Mouse (Mus musculus) heart, embryonic 15.5 days (tissue): ENCODE measurements around the gene Arih1. TPM values are rescaled to one million over a fixed set of nuclear protein-coding genes. Genes with fewer than 3 reads are reported as not detected.

Source experiments
- ATAC-seq: fragments of 200-750 bp; cut with Nextera tagmentation; replicated peaks from 2 replicates; pipeline ENCODE4 v1.8.0; 2017; ENCODE audit warnings: low read depth, moderate TSS enrichment; ENCODE audit not compliant: insufficient number of reproducible peaks, insufficient read depth, low FRiP score
- H3K27ac ChIP-seq: fragments of 300-500 bp; sonication (generic); 2 replicates; pipeline ENCODE4 v1.5.1; 2015; ENCODE audit warnings: mild to moderate bottlenecking, inconsistent platforms
- H3K27me3 ChIP-seq: fragments of 300-500 bp; sonication (generic); 2 replicates; pipeline ENCODE4 v1.6.1; 2015; ENCODE audit warnings: inconsistent platforms
- H3K36me3 ChIP-seq: fragments of 300-500 bp; sonication (generic); 2 replicates; pipeline ENCODE4 v1.6.1; 2015; ENCODE audit warnings: mild to moderate bottlenecking, inconsistent platforms
- H3K4me1 ChIP-seq: fragments of 300-500 bp; sonication (generic); replicated peaks from 2 replicates; pipeline ENCODE4 v1.6.1; 2015; ENCODE audit warnings: inconsistent platforms
- H3K4me2 ChIP-seq: fragments of 300-500 bp; sonication (generic); 2 replicates; pipeline ENCODE4 v1.6.1; 2015; ENCODE audit warnings: inconsistent platforms, mild to moderate bottlenecking, moderate library complexity
- H3K4me3 ChIP-seq: fragments of 300-500 bp; sonication (generic); 2 replicates; pipeline ENCODE4 v1.5.1; 2015; ENCODE audit warnings: mild to moderate bottlenecking, inconsistent platforms
- H3K9ac ChIP-seq: fragments of 300-500 bp; sonication (generic); 2 replicates; pipeline ENCODE4 v1.6.1; 2015; ENCODE audit warnings: mild to moderate bottlenecking, inconsistent platforms
- H3K9me3 ChIP-seq: fragments of 300-500 bp; sonication (generic); replicated peaks from 2 replicates; pipeline ENCODE4 v1.6.1; 2016; ENCODE audit warnings: inconsistent platforms
- WGBS: fragments of 180-500 bp; shearing (Covaris S2); methylation state at CpG from one replicate; pipeline ENCODE4 v1.1.7; 2015; ENCODE audit warnings: mixed read lengths; 5-methylcytosine and 5-hydroxymethylcytosine counted together
- polyA plus RNA-seq: library from polyadenylated mRNA; unstranded; fragments of >200 nt; fragmentation: Nextera tagmentation; extraction: Ambion mirVana; gene quantifications from 2 replicates; pipeline ENCODE4 v1.2.1, GENCODE M21; 2015

The Arih1 gene
- 12.1 and 16.3 TPM in 2 replicates for polyA plus RNA-seq

GRCm38 (mm10) chr9:59486549-59487065 is at the start of gene Arih1:
Gene Arih1 (minus strand): TSS chr9:59486618.
- Histone ChIP-seq H3K4me3 (peak within 1 kb of the TSS; percentile 89), H3K4me1 (peaks cover 15% of the 10 kb centered on the region), H3K9ac (peak within 1 kb of the TSS; percentile 96), H3K36me3 (no peaks in the 10 kb centered on the region), H3K4me2 (peak within 1 kb of the TSS; percentile 78), H3K9me3 (no peaks in the 10 kb centered on the region), H3K27me3 (no peaks in the 10 kb centered on the region), H3K27ac (peak within 1 kb of the TSS; percentile 99)
- peak; percentile 97 for ATAC-seq
- under 1% methylated on average over 56 of the region's 56 CpGs for WGBS

- Histone ChIP-seq H3K9me3 (no peaks in the 10 kb centered on the region), H3K4me1 (peaks cover under 1% of the 10 kb centered on the region; the same call in 1 of the 2 replicates), H3K27me3 (no peaks in the 10 kb centered on the region), H3K27ac (no peak overlapping the region), H3K4me3 (no peak overlapping the region), H3K4me2 (no peak overlapping the region), H3K9ac (no peak overlapping the region), H3K36me3 (no peaks in the 10 kb centered on the region)
- WGBS, result 76% methylated on average over 4 of the region's 4 CpGs
- no peak for ATAC-seq
Observed at GRCm38 (mm10) chr9:59533889-59534288, 47.5 kb upstream of the Arih1 start.

- 64% methylated on average over 2 of the region's 2 CpGs for WGBS
- Histone ChIP-seq H3K9me3 (no peaks in the 10 kb centered on the region), H3K27me3 (no peaks in the 10 kb centered on the region), H3K4me3 (no peak overlapping the region), H3K4me1 (no peaks in the 10 kb centered on the region), H3K9ac (no peak overlapping the region), H3K4me2 (no peak overlapping the region), H3K36me3 (no peaks in the 10 kb centered on the region), H3K27ac (no peak overlapping the region)
- no peak for ATAC-seq
Observed at GRCm38 (mm10) chr9:59533422-59533821, 47.0 kb upstream of the Arih1 start.

- WGBS, result 56% methylated on average over 5 of the region's 5 CpGs
- H3K9me3 ChIP-seq, result no peaks in the 10 kb centered on the region
- H3K4me2 ChIP-seq, result no peak overlapping the region
- H3K27ac ChIP-seq, result no peak overlapping the region
- no peak overlapping the region for H3K9ac ChIP-seq
- no peak overlapping the region for H3K4me3 ChIP-seq
- ATAC-seq, result no peak
- no peaks in the 10 kb centered on the region for H3K36me3 ChIP-seq
- H3K4me1 ChIP-seq, result no peaks in the 10 kb centered on the region
- no peaks in the 10 kb centered on the region for H3K27me3 ChIP-seq
Observed at GRCm38 (mm10) chr9:59531645-59532044, 45.2 kb upstream of the Arih1 start.

- no peak overlapping the region for H3K4me2 ChIP-seq
- no peaks in the 10 kb centered on the region for H3K4me1 ChIP-seq
- 84% methylated on average over 2 of the region's 2 CpGs for WGBS
- H3K27me3 ChIP-seq, result no peaks in the 10 kb centered on the region
- ATAC-seq, result no peak
- H3K9ac ChIP-seq, result no peak overlapping the region
- no peak overlapping the region for H3K4me3 ChIP-seq
- no peaks in the 10 kb centered on the region for H3K9me3 ChIP-seq
- no peaks in the 10 kb centered on the region for H3K36me3 ChIP-seq
- no peak overlapping the region for H3K27ac ChIP-seq
Observed at GRCm38 (mm10) chr9:59528274-59528673, 41.9 kb upstream of the Arih1 start.

- Histone ChIP-seq H3K27ac (no peak overlapping the region), H3K4me3 (no peak overlapping the region), H3K36me3 (no peaks in the 10 kb centered on the region), H3K9me3 (no peaks in the 10 kb centered on the region), H3K27me3 (no peaks in the 10 kb centered on the region), H3K4me1 (no peaks in the 10 kb centered on the region), H3K9ac (no peak overlapping the region), H3K4me2 (no peak overlapping the region)
- 86% methylated on average over 3 of the region's 3 CpGs for WGBS
- ATAC-seq, result no peak
Observed at GRCm38 (mm10) chr9:59527580-59527979, 41.2 kb upstream of the Arih1 start.

GRCm38 (mm10) chr9:59526727-59527126 is 40.3 kb upstream of the Arih1 start:
- 65% methylated on average over 6 of the region's 6 CpGs for WGBS
- Histone ChIP-seq H3K4me1 (no peaks in the 10 kb centered on the region), H3K27me3 (no peaks in the 10 kb centered on the region), H3K4me2 (no peak overlapping the region), H3K36me3 (no peaks in the 10 kb centered on the region), H3K4me3 (no peak overlapping the region), H3K9ac (no peak overlapping the region), H3K27ac (no peak overlapping the region), H3K9me3 (no peaks in the 10 kb centered on the region)
- ATAC-seq, result no peak

GRCm38 (mm10) chr9:59522906-59523305 is 36.5 kb upstream of the Arih1 start:
- Histone ChIP-seq H3K27me3 (no peaks in the 10 kb centered on the region), H3K4me1 (0 out of 2 replicates have a peak, but pooled peaks cover 6% of the 10 kb centered on the region), H3K4me2 (no peak overlapping the region), H3K27ac (no peak overlapping the region), H3K9me3 (no peaks in the 10 kb centered on the region), H3K9ac (no peak overlapping the region), H3K36me3 (no peaks in the 10 kb centered on the region), H3K4me3 (no peak overlapping the region)
- 26% methylated on average over 4 of the region's 4 CpGs for WGBS
- no peak; the same call in 1 of the 2 replicates for ATAC-seq

GRCm38 (mm10) chr9:59519396-59519795 is 33.0 kb upstream of the Arih1 start:
- whole genome bisulfite sequencing, result 81% methylated on average over 2 of the region's 2 CpGs
- no peaks in the 10 kb centered on the region for H3K9me3 ChIP-seq
- no peaks in the 10 kb centered on the region for H3K36me3 ChIP-seq
- H3K4me3 ChIP-seq, result no peak overlapping the region
- peaks cover 13% of the 10 kb centered on the region for H3K4me1 ChIP-seq
- no peak overlapping the region for H3K4me2 ChIP-seq
- H3K9ac ChIP-seq, result no peak overlapping the region
- no peak for ATAC-seq
- no peak overlapping the region for H3K27ac ChIP-seq
- H3K27me3 ChIP-seq, result no peaks in the 10 kb centered on the region

GRCm38 (mm10) chr9:59518976-59519375 is 32.6 kb upstream of the Arih1 start:
- H3K36me3 ChIP-seq, result no peaks in the 10 kb centered on the region
- H3K27ac ChIP-seq, result no peak overlapping the region
- WGBS, result 28% methylated on average over 5 of the region's 5 CpGs
- no peak overlapping the region for H3K4me3 ChIP-seq
- ATAC-seq, result no peak
- H3K4me2 ChIP-seq, result no peak overlapping the region
- H3K9ac ChIP-seq, result no peak overlapping the region
- no peaks in the 10 kb centered on the region for H3K9me3 ChIP-seq
- H3K27me3 ChIP-seq, result no peaks in the 10 kb centered on the region
- H3K4me1 ChIP-seq, result peaks cover 13% of the 10 kb centered on the region

- Histone ChIP-seq H3K4me1 (peaks cover 13% of the 10 kb centered on the region), H3K9me3 (no peaks in the 10 kb centered on the region), H3K36me3 (no peaks in the 10 kb centered on the region), H3K4me3 (no peak overlapping the region), H3K27ac (no peak overlapping the region), H3K9ac (no peak overlapping the region), H3K27me3 (no peaks in the 10 kb centered on the region), H3K4me2 (no peak overlapping the region)
- ATAC-seq, result no peak
- WGBS, result 59% methylated on average over 7 of the region's 7 CpGs
Observed at GRCm38 (mm10) chr9:59517127-59517526, 30.7 kb upstream of the Arih1 start.

- Histone ChIP-seq H3K4me1 (peaks cover 13% of the 10 kb centered on the region), H3K9ac (no peak overlapping the region), H3K27me3 (no peaks in the 10 kb centered on the region), H3K36me3 (no peaks in the 10 kb centered on the region), H3K9me3 (no peaks in the 10 kb centered on the region), H3K4me3 (no peak overlapping the region), H3K27ac (peak overlapping the region; percentile 20), H3K4me2 (no peak overlapping the region)
- WGBS, result 13% methylated on average over 3 of the region's 3 CpGs
- ATAC-seq, result peak; percentile 66; the same call in 1 of the 2 replicates
Observed at GRCm38 (mm10) chr9:59515069-59515468, 28.7 kb upstream of the Arih1 start.
